Mouse (Mus musculus): ENCODE data around the gene Atl1. TPM values are rescaled to one million over a fixed set of nuclear protein-coding genes. Genes with fewer than 3 reads are reported as not detected.

Gene Atl1
- total RNA-seq, 4 experiments from 2014 or later, result 0.87 to 3.8 (median 1.8) TPM

DNA sequence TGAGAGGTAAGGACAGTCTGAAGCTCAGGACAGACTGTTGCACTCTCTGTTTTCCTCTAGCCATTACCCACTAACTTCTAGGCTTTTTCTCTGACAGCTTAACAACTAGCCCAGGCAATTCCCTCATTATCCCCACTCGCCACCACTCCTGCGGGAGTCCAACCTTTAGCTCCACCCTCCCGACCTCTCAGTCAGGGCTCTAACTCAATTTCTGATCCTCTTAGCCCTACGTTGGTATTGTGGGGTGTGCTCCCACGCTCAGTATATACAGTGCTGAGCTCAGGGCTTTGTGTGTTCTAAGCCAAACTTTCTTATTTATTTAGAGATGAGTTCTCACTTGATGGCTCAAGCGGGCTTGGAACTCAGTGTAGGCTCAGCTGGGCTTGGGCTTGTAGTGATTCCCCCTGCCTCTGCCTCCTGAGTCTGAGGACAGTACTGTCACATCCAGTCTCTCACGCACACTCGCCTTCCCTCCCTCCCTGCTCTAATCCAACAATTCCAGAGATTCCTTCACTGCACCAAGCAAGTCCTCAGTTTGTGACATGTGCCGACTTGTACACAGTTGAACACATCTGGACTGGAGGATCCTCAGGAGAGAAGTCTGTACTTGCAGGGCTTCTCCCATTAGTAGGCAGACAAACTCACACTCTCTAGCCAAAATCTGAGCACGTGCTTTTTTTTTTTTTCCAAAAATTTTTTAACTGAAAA lies 11.1 kb upstream of the Atl1 start:
- DNase-seq (ENCODE audit: low spot score in 2 of 2), result no peak

DNA sequence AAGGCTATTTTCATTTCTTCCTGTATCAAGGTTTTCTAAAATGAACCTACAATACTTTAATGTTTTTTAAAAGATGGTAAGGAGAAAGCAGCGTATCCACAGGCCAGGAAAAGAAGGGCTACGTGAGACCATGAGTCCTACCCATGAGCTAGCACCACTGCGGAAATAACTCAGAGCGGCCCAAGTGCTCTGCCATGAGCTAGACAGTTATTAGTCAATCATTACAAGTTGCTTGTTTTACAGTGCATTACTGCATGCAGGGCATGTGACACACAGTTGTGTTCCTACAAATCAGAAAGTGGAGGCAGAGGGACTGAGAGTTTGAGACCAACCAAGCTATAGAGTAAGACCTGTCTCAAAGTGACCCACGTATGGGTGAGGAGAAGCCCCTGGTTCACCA lies 8.4 kb upstream of the Atl1 start:
- no peak for DNase-seq (ENCODE audit: low spot score in 2 of 2)

DNA sequence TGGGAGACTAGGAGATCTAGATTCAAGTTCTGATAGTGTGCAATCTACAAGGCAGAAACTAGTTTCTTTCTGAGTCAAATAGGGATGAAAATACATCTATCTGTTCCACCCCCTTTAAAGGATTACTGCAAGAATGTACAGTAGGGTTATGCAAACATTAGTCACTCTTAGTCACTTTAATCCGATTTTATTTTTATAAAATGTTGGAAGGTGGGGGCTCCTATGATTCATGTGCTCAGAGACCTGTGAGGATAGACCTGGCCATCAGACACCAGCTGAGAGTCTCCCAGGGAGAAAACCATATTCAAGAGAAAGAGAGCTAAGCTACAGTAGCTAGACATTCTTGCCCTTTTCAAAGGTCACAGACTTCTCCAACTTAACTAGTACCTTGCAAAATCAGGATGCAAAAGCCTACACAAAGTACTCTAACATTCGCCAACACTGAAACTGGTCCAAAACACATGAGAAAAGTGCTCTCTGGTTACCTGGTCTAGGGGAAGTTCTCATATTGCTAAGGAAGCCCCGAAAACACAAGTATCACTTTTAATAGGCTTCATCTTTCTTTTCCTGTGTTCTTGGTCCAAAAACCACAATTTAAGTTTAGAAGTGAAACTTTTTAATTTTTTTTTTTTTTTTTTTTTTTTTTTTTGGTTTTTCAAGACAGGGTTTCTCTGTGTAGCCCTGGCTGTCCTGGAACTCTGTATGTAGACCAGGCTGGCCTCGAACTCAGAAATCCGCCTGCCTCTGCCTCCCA lies 7.1 kb upstream of the Atl1 start:
- no peak for DNase-seq (ENCODE audit: low spot score in 2 of 2)

DNA sequence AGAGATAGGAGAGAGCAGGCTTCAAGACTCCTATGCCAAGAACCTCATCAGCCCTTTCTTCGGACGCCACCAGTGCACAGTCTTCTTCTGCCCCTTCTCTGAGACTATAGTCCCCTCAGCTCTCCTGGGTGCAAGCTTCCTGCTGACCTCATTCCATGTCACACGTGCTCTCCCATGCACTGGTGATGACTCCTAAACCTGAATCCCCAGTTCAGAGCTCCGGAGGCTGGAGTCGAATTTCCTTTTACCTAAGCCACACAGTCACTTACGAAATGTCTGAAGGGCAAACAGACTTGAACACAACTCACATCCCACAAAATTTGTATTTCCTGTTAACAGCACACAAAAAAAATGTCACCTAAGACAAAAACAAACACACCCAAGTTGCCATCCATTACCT lies 4.6 kb upstream of the Atl1 start:
- no peak for DNase-seq (ENCODE audit: low spot score in 2 of 2)

DNA sequence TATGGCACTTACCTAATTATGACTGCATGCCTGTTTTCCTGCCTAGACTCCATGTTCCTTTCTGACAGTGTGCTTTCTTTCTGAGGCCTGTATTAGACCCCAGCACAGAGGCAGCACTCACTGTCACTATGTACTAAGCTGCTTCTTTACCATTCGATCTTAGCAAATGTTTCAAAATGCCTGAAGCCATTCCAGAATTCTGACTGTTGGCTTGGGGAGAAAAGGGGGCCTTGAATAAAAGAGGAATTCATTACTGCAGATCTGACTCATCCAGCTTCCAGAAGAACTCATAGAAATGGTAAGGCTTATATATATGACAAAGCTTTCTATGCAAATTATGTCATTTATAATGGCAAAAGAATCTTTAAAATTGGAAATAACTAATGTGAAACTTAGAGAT lies 4.1 kb upstream of the Atl1 start:
- DNase-seq (ENCODE audit: low spot score in 2 of 2), result no peak

DNA sequence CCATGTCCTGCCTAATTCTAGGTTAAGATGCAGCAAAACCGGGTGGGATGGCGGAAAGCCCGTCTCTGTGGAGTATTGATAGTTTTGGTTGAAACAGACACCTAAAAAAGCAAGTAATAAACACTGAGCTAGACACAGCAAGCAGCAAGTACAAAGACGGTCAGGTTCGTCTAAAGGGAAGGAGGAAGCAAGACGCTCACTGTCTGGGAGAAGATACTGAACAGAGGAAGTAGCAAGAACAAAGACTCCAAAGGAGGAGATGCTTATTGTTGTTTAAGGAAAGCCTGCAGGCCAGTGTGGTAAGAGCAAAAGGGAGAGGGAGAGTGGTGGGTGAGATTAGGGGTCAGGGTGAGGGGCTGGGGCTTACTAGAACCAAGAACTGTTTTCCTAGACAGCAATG lies 2.4 kb upstream of the Atl1 start:
- no peak for DNase-seq (ENCODE audit: low spot score in 2 of 2)

DNA sequence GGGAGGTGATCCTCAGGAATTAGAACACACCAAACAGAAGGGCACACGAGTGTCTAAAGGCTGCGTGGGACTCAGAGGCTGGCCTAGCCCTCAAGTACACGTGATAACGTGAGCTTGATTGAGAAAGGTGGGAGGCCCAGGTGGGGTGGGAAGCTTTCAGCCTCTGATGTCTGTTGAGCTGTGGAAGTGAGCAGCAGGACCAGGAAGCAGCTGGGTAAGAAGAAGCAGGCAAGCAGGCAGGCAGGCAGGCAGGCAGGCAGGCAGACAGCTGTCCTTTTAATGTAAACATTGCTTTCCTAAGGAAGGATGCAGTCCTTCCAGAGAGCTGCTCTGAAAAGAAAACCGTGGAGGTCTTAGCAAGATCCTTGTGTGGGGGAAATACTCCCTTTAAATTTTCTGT lies 1.9 kb upstream of the Atl1 start:
- no peak for DNase-seq (ENCODE audit: low spot score in 2 of 2)

DNA sequence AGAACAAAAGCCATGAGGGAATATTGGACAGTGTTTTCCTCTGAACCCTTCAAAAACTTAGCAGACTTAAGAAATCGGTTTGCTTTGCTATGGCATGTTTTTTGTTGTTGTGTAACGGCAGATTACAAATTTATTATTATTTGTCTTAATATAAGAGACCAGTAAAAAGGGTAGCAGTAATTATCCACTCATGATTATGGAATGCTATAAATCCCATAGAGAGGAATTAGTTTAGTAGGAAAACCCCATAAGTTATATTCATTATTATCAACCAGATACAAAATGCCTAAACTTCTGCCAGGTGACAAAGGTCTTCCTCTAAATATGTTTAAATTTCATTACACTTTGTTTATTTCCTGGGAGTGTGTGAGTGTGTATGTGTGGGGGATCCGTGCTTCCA lies 693 bp upstream of the Atl1 start:
- DNase-seq (ENCODE audit: low spot score in 2 of 2), result no peak

DNA sequence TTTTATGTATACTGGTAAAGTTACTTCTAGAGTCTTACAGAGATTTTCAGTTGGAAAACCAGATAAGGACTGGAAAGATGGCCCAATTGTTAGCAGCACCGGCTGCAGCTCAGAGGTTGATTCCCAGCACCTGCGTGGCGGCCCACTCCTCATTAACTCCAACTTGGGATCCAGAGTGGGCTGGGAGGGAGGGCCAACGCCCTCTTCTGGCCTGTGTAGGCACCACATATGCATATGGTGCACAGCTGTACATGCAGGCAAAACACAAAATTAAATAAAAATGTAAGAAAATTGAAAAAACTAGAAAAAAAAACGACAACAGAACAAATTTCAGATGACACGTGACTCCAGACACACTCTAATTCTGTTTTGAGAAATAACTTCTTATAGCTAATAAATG lies 1.5 kb downstream of the Atl1 start:
- DNase-seq (ENCODE audit: low spot score in 2 of 2), result no peak

DNA sequence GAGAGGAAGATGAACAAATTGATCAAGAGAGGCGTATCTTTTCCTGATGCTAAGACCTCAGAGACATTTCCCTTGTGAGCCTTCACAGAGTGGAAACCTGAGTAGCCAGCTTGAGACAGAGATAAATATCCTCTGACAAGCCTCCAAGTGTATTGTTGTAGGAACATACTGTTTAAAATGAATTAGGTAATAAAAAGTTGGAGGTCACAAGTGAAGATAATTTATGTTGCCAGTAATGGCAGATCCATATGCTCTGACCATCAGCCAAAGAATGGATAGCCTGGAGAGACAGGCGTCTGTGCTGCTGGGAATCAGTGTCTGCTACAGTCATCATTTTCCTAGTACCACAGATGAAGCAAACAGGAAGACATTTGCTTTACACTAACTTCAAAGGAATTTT lies 2.6 kb downstream of the Atl1 start:
- no peak for DNase-seq (ENCODE audit: low spot score in 2 of 2)

DNA sequence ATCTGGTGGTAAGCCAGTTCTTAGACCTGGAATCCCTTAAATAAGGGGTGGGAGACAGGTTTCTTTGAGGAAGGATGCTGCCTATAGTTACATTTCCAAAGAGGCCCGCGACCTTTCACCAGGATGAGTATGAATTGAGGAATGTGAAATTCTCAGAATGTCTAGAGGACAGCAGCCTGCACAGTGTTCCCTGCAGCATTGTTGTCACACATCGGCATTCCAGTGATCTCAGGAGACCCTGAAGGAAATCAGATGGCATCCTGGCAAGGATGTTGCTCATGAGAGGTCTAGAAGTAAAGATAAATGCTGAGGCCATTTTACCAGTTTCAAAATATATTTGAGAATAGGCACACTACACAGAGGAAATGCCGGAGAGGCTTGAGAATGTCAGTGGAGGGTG lies 5.7 kb downstream of the Atl1 start:
- DNase-seq (ENCODE audit: low spot score in 2 of 2), result no peak

DNA sequence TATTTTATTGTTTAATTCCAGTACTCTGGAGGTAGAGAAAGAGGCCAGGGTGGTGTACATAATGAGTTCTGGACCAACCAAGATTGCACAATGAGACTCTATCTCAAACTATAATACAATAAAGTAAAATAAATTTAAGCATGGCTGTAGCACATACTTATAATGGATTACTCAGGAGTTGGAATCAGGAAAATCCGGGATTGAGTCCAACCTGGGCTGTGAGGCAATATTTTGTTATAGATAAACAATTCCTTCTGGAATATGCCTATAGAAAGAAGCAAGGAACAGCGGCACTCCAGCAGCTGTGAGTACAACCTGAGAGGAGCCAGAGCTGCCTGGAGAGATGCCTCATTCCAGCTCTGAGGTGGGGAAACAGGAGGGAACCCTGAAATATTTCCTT lies 12.6 kb downstream of the Atl1 start:
- DNase-seq (ENCODE audit: low spot score in 2 of 2), result no peak

DNA sequence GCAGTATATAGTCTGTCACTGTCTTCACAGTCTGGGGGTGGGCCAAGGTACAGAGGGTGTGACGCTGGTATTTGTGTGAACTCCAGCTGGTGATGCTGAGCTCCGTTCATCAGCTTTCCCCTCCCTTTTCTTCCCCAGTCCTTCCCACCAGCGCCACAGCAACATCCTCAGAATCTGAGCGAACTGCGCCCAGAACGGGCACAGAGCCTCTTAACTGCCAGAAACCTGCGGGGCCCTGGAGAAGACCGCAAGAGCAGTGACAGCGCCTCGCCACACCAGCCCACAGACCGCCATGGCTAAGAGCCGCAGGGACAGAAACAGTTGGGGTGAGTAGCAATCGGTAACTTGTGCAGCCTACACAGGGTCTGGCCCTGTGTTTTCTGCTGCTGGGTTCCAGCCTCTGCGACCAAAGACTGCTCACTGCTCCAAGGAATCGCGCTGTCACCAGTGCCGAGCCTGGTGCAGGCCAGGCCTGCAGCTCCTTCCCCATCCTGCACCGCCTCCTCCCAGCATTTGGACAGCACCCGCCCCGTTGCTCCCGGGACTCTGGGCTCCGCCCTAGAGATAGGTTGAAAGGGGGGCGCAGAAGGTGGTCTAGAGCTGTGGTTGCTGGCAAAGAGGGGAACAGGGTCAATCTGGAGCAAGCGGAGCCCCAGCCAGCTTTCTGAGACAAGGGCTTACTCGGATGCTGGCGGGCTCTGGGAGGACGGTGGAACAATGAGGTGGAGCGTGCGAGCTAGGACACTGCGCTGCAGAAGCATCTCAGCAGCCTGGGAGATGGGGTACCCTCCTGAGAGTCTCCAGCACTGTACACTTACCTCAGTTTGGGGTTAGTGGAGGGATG lies 15.5 kb downstream of the Atl1 start:
- DNase-seq (ENCODE audit: low spot score in 2 of 2), result no peak

DNA sequence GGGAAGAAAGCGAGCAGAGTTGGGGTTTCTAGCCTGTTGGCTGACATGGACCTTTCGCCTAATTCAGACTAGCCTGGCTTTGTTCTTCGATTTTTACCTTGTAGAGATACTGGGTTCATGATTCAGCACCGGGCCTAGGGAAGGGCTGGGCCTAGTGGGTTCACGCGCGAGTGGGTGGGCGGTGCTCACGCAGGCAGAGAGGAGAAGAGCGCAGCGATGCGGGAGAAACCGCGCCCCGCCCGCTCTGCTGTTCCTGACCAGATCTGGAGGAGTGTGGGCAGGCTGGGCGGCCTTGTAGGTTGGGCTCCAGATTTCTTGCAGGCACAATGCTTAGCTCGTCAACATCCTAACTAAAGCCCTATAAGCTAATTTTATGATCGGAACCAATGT lies 16.1 kb downstream of the Atl1 start:
- DNase-seq (ENCODE audit: low spot score in 2 of 2), result no peak

DNA sequence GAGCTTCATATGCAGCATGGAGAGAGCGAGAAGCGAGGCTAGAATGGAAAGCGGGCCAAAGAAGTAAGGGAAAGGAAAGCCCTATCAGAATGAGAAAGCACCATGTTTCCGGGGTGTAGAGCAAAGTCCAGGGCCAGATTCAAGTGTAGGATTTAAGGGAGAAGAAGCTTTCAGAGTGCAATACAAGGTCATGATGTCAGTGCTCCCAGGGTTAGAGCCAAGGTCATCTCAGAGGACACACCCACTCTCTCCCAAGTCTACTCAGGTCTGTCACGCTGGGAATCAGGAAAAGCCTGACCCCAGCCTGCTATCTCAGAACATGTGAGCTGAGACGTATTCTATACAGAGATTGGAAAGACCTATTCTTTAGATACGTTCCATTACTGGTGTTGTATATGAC lies 19.5 kb downstream of the Atl1 start:
- DNase-seq (ENCODE audit: low spot score in 2 of 2), result no peak

DNA sequence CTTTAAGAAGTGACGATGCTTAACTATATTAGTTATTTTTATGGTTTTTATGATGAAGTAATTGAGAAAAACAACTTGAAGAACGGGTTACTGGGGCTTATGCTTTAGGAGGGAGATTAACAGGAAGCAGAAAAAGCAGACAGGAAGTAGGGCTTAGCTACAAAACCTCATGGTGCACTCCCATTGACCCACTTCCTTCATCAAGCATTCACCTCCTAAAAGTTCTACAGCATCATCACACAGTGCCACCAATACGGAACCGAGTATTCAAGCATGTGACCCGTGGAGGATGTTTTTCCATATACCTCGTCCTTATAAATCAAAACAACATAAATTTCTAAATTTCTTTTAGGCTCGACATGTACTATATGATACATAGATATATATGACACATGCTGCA lies 20.3 kb downstream of the Atl1 start:
- DNase-seq (ENCODE audit: low spot score in 2 of 2), result no peak

DNA sequence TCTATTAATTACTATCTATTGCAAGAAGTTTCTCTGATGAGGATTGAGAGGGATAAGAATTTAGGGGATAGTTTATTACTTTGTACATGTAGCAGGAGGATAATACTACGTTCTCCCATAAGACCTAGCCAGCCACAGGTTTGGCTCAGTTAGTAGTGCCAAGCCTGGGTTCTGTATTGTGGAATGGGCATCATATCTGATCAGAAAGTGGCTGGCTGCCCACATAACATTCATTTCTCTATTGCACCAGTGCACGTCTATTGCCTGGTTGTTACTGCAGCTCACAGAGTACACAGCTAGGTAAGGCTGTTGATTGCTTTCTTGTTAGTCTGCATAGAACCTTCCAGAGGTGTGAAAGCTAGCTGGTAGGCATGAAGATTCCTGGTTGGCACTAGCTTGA lies 25.5 kb downstream of the Atl1 start:
- DNase-seq (ENCODE audit: low spot score in 2 of 2), result no peak

DNA sequence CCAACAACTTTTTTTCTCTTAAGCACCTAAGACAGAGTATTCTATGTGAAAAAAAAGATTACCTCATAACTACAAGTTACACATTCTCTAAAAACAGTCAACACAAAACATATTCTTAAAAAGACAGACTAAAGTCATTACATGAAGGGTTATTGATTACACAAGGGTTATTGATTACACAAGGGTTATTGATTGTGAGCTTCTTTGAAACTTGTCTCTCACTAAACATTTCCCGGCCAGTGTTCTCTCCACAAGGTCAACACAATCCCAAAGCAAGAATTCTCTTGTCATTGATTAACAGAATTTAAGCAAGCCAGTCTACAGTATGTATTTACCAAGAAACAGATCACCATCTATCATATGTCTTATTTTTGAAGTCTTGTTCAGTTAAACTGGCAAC lies 29.7 kb downstream of the Atl1 start:
- no peak for DNase-seq (ENCODE audit: low spot score in 2 of 2)

DNA sequence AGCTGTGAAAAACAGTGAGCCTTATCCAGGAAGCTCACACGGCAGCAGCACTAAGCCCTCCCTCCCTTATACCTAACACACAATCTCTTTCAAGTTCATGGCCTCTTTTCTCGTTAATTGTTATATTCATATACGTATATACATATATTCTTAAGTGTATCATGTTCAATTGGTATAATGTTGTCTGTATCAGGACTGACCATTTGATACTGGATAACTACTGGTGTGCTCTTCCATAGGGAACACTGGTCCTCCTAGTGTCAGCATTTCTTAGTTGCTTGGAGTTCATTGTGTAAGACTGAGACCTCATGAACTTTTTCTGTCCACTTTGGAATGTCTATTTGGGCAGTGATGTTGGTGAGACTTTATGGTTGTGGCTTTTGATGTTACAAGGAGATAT lies 30.7 kb downstream of the Atl1 start:
- DNase-seq (ENCODE audit: low spot score in 2 of 2), result no peak

DNA sequence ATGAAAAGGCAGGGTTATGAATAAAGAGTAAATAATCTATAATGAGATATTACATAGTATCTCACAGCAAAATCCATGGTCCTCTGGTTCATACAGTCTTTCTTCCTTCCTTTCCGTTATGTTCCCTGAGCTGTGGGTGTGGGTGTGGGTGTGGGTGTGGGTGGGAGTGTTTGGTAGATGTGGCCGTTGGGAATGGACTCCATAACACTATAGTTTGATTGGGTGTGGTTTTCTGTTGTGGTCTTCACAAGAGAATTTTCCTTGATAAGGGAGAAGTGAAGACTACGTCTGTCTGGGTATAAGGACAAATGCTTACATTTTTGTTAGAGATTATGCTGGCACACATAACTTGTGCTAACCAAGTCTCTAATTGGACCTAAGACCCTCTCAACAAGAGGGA lies 31.2 kb downstream of the Atl1 start:
- DNase-seq (ENCODE audit: low spot score in 2 of 2), result no peak

DNA sequence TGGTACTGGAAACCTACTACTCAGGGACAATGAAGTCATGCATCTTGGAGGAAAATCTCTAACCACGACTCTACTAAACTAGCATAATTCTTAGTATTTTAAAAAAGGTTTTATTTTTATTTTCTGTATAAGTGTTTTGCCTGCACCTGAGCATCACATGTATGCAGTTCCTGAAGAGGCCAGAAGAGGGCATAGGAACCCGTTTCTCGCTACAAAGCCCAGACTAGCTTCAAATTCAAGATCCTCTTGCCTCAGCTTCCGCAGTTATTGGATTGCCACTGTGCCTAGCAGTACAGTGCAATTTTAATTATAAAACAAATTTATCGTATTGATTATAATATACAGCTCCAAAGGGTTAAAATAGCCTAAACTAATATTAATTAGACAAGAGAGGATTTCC lies 31.6 kb downstream of the Atl1 start:
- no peak for DNase-seq (ENCODE audit: low spot score in 2 of 2)

DNA sequence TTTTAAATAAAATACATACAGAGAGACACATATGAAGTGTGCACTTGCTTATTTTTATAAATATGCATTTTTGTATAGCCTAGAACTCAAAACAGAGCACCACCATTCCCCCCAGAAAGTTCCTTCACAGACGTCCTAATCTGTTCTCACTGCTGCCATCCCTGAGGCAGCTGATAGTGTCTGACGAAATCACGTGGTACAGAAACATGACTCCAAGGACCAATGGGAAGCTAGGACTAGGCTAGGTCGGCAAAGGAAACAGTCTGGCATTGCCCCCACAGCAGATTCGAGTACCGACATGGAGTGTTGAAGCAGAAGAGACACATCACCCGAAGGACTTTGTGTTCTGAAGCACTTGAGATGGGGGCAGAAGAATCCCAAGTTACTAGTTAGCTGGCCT lies 34.3 kb downstream of the Atl1 start:
- DNase-seq (ENCODE audit: low spot score in 2 of 2), result no peak

DNA sequence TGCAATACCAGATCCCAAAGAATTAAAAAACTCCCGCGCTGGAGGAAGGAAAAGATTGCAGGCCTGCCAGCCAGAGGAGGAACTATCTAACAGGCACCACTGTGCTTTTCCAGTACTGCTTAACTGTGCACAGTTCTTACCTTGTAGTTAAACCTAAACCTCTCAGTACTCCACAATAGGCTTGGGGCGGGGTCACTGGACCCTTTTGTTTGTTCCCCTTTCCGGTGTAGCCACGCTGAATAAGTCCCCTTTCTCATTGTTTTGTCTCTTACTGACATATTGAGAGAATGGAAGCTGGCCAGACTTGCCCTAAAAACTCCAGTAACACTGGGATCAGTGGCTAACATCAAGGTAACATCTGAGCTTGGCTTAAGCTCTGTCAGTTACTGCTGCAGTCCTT lies 45.3 kb downstream of the Atl1 start:
- no peak for DNase-seq (ENCODE audit: low spot score in 2 of 2)

Data from gastrocnemius, adult 8-10 months (tissue).